Mouse (Mus musculus) myocyte (in vitro differentiated cells): ENCODE measurements around the gene N4bp2l2. TPM values are rescaled to one million over a fixed set of nuclear protein-coding genes. Genes with fewer than 3 reads are reported as not detected.

Source experiments
- H3K27me3 ChIP-seq: one replicate; pipeline ENCODE4 v1.6.1; 2011; ENCODE audit not compliant: control insufficient read depth, insufficient read depth, insufficient read length
- H3K36me3 ChIP-seq: one replicate; pipeline ENCODE4 v1.6.1; 2011; ENCODE audit not compliant: control insufficient read depth, insufficient read depth
- H3K4me2 ChIP-seq: one replicate; pipeline ENCODE4 v1.6.1; 2011; ENCODE audit warnings: low read depth, control low read depth
- H3K4me3 ChIP-seq: one replicate; pipeline ENCODE4 v1.5.1; 2011; ENCODE audit warnings: mild to moderate bottlenecking, control low read depth, moderate library complexity
- H3K79me2 ChIP-seq: one replicate; pipeline ENCODE4 v1.6.1; 2011; ENCODE audit not compliant: control insufficient read depth, insufficient read depth
- H3ac ChIP-seq: one replicate; pipeline ENCODE4 v1.6.1; 2011; ENCODE audit not compliant: control insufficient read depth, insufficient read length
- CEBPB ChIP-seq: IDR thresholded peaks from 2 replicates; pipeline ENCODE4 v1.6.1; 2011; ENCODE audit warnings: mild to moderate bottlenecking, moderate library complexity; ENCODE audit not compliant: poor library complexity, insufficient read depth, severe bottlenecking
- E2F4 ChIP-seq: IDR thresholded peaks from one replicate; pipeline ENCODE4 v1.6.1; 2011; ENCODE audit warnings: mild to moderate bottlenecking, control low read depth, moderate library complexity; ENCODE audit not compliant: insufficient read depth
- MAX ChIP-seq: IDR thresholded peaks from one replicate; pipeline ENCODE4 v1.6.1; 2011; ENCODE audit warnings: low read depth, mild to moderate bottlenecking, control low read depth
- MYOD1 ChIP-seq, 3 experiments: IDR thresholded peaks; one replicate each; pipeline ENCODE4 v1.6.1; 2011; ENCODE audit warnings: control low read depth in 2 of 3, low read depth in 2 of 3, mild to moderate bottlenecking in 2 of 3, moderate library complexity in 1 of 3; ENCODE audit not compliant: insufficient read length in 2 of 3, control insufficient read depth in 1 of 3
- MYOG ChIP-seq, 3 experiments: IDR thresholded peaks; one replicate each; pipeline ENCODE4 v1.6.1; 2011; ENCODE audit warnings: control low read depth in 2 of 3, low read depth in 2 of 3, mild to moderate bottlenecking in 2 of 3; ENCODE audit not compliant: insufficient read length in 2 of 3, control insufficient read depth in 1 of 3, insufficient read depth in 1 of 3
- POLR2A ChIP-seq: IDR thresholded peaks from one replicate; pipeline ENCODE4 v1.6.1; 2011; ENCODE audit warnings: low read depth, mild to moderate bottlenecking, control low read depth, moderate library complexity; ENCODE audit not compliant: insufficient read length
- POLR2AphosphoS2 ChIP-seq: IDR thresholded peaks from one replicate; pipeline ENCODE4 v1.6.1; 2011; ENCODE audit warnings: low read depth, control low read depth; ENCODE audit not compliant: insufficient read length
- REST ChIP-seq: IDR thresholded peaks from one replicate; pipeline ENCODE4 v1.6.1; 2011; ENCODE audit warnings: mild to moderate bottlenecking, control low read depth, moderate library complexity; ENCODE audit not compliant: insufficient read depth, insufficient read length
- SRF ChIP-seq: IDR thresholded peaks from one replicate; pipeline ENCODE4 v1.6.1; 2011; ENCODE audit warnings: low read depth; ENCODE audit not compliant: control insufficient read depth, insufficient read length
- TCF12 ChIP-seq: IDR thresholded peaks from one replicate; pipeline ENCODE4 v1.6.1; 2011; ENCODE audit warnings: mild to moderate bottlenecking, control low read depth; ENCODE audit not compliant: poor library complexity, insufficient read depth, severe bottlenecking
- TCF3 ChIP-seq: IDR thresholded peaks from one replicate; pipeline ENCODE4 v1.6.1; 2011; ENCODE audit warnings: low read depth, control low read depth; ENCODE audit not compliant: insufficient read length
- USF1 ChIP-seq: IDR thresholded peaks from one replicate; pipeline ENCODE4 v1.6.1; 2011; ENCODE audit warnings: low read depth, mild to moderate bottlenecking, control low read depth, moderate library complexity
- polyA plus RNA-seq: library from polyadenylated mRNA; unstranded; fragments of >200 nt; fragmentation: generic; extraction: Trizol; gene quantifications from one replicate; pipeline ENCODE4 v1.2.1, GENCODE M21; 2012; ENCODE audit warnings: missing spikeins

The N4bp2l2 gene
- polyA plus RNA-seq, 1 experiment = 21.6 TPM

GRCm38 (mm10) chr5:150620588-150621135 lies 45.3 kb downstream of the N4bp2l2 start:
- peak; percentile 23 for TF ChIP-seq POLR2AphosphoS2
- TF ChIP-seq REST = no peak
- TF ChIP-seq TCF3 = no peak
- no peak for TF ChIP-seq TCF12
- no peak for TF ChIP-seq MYOG (IDR thresholded peaks at IDR 0.05; ENCODE audit: control insufficient read depth in 1 of 3, insufficient read depth in 1 of 3, insufficient read length in 2 of 3, low read depth in 2 of 3)
- Histone ChIP-seq H3K79me2 (no peaks in the 10 kb centered on the region), H3K36me3 (peaks cover 4% of the 10 kb centered on the region), H3K4me3 (no peak overlapping the region), H3K4me2 (no peak overlapping the region), H3K27me3 (no peaks in the 10 kb centered on the region), H3ac (no peak overlapping the region)

- H3K4me3 ChIP-seq = no peak overlapping the region
- no peak overlapping the region for H3ac ChIP-seq
- no peak for TF ChIP-seq USF1
- no peak for TF ChIP-seq SRF
- TF ChIP-seq E2F4 = no peak
- peak; percentile 48 for TF ChIP-seq POLR2AphosphoS2
- no peaks in the 10 kb centered on the region for H3K79me2 ChIP-seq
- H3K27me3 ChIP-seq = no peaks in the 10 kb centered on the region
- no peak overlapping the region for H3K4me2 ChIP-seq
- peaks cover 4% of the 10 kb centered on the region for H3K36me3 ChIP-seq
Observed at GRCm38 (mm10) chr5:150618599-150619355, 47.2 kb downstream of the N4bp2l2 start.

- Histone ChIP-seq H3K4me3 (no peak overlapping the region), H3K79me2 (no peaks in the 10 kb centered on the region), H3K36me3 (peaks cover 4% of the 10 kb centered on the region), H3K4me2 (no peak overlapping the region), H3K27me3 (no peaks in the 10 kb centered on the region), H3ac (no peak overlapping the region)
- TF ChIP-seq MYOD1 (IDR thresholded peaks at IDR 0.05; ENCODE audit: control insufficient read depth in 1 of 3, insufficient read length in 2 of 3, low read depth in 2 of 3) (no peak), TCF12 (no peak), MYOG (IDR thresholded peaks at IDR 0.05; ENCODE audit: control insufficient read depth in 1 of 3, insufficient read depth in 1 of 3, insufficient read length in 2 of 3, low read depth in 2 of 3) (no peak)
Observed at GRCm38 (mm10) chr5:150616731-150617130, 49.3 kb downstream of the N4bp2l2 start.

GRCm38 (mm10) chr5:150616216-150616615 lies 49.8 kb downstream of the N4bp2l2 start:
- Histone ChIP-seq H3K79me2 (no peaks in the 10 kb centered on the region), H3K4me2 (no peak overlapping the region), H3K36me3 (peaks cover 4% of the 10 kb centered on the region), H3K27me3 (no peaks in the 10 kb centered on the region), H3ac (no peak overlapping the region), H3K4me3 (no peak overlapping the region)
- no peak for TF ChIP-seq POLR2A
- no peak for TF ChIP-seq REST
- no peak for TF ChIP-seq E2F4
- TF ChIP-seq TCF12 = no peak
- TF ChIP-seq POLR2AphosphoS2 = no peak
- no peak for TF ChIP-seq TCF3
- TF ChIP-seq SRF = no peak
- no peak for TF ChIP-seq MAX
- no peak for TF ChIP-seq USF1
- TF ChIP-seq MYOG (IDR thresholded peaks at IDR 0.05; ENCODE audit: control insufficient read depth in 1 of 3, insufficient read depth in 1 of 3, insufficient read length in 2 of 3, low read depth in 2 of 3) = no peak
- no peak for TF ChIP-seq MYOD1 (IDR thresholded peaks at IDR 0.05; ENCODE audit: control insufficient read depth in 1 of 3, insufficient read length in 2 of 3, low read depth in 2 of 3)
- no peak for TF ChIP-seq CEBPB

- H3K27me3 ChIP-seq = no peaks in the 10 kb centered on the region
- no peaks in the 10 kb centered on the region for H3K79me2 ChIP-seq
- no peak overlapping the region for H3K4me3 ChIP-seq
- TF ChIP-seq MYOD1 (IDR thresholded peaks at IDR 0.05; ENCODE audit: control insufficient read depth in 1 of 3, insufficient read length in 2 of 3, low read depth in 2 of 3) (no peak), MYOG (IDR thresholded peaks at IDR 0.05; ENCODE audit: control insufficient read depth in 1 of 3, insufficient read depth in 1 of 3, insufficient read length in 2 of 3, low read depth in 2 of 3) (no peak), POLR2AphosphoS2 (no peak), MAX (no peak), CEBPB (no peak), SRF (no peak), POLR2A (no peak), TCF3 (no peak), TCF12 (no peak), REST (no peak), E2F4 (no peak), USF1 (no peak)
- H3K36me3 ChIP-seq = no peaks in the 10 kb centered on the region
- H3ac ChIP-seq = no peak overlapping the region
- H3K4me2 ChIP-seq = no peak overlapping the region
Observed at GRCm38 (mm10) chr5:150614054-150614453, 51.9 kb downstream of the N4bp2l2 start.
